Mouse (Mus musculus) hindlimb bud, embryonic 11.5 days (tissue): ENCODE data around the gene Pard3b.
A peak's percentile ranks its signal among the peaks of the same experiment; 100 is the strongest.

Source experiments
- DNase-seq: peaks from one replicate; pipeline ENCODE4 v3.0.0-alpha.2; 2012; ENCODE audit warnings: low read depth, low spot score; ENCODE audit errors: extremely low spot score

Pard3b gene

DNA sequence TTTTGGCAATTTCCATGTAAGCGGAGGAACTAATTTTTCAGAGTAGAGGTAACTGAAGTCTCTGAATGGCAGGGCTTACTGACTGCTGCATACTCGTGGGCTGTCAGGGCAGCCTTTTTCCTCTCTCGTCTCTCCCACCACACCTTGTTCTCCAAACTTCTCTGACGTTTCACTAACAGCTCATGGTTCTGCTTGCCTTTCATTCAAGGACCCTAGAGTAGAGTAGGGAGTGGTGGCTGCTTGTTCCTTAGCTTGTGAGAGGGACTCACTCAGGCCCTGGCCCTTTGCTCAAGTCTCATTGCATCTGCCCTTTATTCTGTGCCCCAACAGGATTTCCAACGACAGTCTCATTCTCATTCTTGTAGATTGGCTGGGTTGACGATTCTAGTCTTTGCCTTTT, 432.0 kb downstream of the Pard3b start:
- DNase-seq = no peak

GRCm38 (mm10) chr1:62071139-62071538, 432.5 kb downstream of the Pard3b start:
- no peak for DNase-seq

DNA sequence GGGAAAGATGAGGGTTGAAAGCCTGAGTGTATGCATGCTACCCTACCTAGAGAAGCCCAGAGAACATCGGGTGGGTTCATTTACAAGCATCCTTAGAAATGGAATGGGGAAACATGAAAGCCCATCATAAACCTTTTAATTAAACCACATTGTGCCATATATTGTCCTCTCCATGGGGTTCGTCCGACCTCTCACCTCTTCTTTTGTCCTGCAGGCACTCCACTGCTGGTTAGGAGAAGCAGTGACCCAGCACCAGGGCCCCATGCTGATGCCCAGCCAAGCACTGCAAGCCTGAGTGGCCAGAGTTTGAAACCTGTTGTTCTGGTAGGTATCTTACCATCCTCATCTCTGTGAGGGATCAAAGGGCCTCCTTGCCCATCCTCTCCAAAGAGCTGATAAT, 437.5 kb downstream of the Pard3b start:
- DNase-seq = no peak

DNA sequence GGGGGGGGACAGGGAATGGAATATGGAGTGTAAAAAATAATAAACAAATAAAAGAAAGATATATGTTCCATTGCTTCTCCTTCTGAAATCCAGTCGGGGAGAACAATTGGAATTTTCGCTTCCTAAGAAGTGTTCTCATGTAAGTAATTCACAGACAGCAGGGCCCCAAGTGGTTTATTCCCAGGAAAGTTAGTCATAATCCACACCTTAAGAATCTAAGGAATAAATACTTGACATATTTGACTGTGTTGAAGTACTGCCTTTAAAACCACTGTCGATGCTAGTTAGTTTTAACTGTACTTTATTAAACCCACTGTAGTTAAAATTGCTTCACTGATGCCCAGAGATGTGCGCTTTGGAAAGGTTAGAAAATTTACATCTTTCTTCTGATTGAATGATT, 442.5 kb downstream of the Pard3b start:
- DNase-seq = no peak

- peak; percentile 37 for DNase-seq
Observed at GRCm38 (mm10) chr1:62085995-62086394, 447.4 kb downstream of the Pard3b start.

GRCm38 (mm10) chr1:62087464-62087863, 448.8 kb downstream of the Pard3b start:
- DNase-seq = no peak

DNA sequence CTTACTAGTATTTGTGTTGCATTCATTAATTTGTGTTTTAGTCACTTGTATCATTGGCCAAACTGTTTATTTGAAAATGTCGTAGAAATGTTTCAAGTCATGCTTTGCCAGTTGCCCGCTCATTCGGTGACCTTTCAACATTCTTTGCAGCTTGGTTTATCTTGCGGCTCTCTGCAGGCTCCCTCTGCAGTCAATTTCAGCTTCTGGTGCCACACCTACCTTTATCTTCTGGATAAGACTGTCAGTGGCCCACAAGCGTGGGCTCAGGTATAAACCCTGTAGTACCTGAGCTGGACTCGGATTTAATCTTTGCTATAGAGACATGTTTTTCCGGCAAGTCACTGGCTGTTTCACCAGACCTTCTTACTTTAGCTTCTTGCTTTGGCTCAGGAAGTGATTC, 456.3 kb downstream of the Pard3b start:
- DNase-seq = no peak

DNA sequence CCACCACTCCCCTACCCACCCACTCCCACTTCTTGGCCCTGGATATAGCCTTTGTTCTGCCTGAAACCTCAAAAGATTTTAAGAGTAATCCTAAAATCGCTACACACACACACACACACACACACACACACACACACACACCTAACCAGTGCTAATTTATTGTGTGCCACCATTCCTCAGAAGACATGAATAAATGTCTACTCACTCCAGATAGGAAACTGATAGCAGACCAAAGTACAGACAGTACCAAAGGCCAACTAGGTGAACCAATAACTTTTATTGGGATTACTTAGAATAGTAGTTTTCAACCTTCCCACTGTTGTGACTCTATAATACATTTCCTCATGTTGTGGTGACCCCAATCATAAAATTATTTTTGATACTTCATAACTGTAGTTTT, 483.8 kb downstream of the Pard3b start:
- no peak for DNase-seq

- DNase-seq = no peak
Observed at GRCm38 (mm10) chr1:62129186-62129585, 490.6 kb downstream of the Pard3b start.

DNA sequence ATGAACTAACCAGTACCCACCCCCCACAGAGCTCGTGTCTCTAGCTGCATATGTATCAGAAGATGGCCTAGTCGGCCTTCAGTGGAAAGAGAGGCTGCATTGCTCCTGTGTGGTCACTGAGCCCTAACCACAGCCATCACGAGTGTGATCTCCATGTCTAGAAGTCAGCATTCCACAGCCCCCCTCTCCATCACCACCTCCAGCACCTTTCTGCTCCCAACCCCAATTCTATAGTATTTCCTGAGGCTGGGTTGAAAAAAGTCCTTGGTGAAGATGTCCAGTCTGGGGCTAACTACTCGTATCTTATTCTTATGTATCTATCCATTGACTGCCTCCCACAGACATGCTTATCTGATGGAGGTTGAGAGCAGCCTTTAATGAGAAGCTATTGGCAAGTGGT, 509.5 kb downstream of the Pard3b start:
- DNase-seq = no peak

GRCm38 (mm10) chr1:62148786-62149185, 510.2 kb downstream of the Pard3b start:
- no peak for DNase-seq

- DNase-seq = no peak
Observed at GRCm38 (mm10) chr1:62155970-62156369, 517.3 kb downstream of the Pard3b start.

DNA sequence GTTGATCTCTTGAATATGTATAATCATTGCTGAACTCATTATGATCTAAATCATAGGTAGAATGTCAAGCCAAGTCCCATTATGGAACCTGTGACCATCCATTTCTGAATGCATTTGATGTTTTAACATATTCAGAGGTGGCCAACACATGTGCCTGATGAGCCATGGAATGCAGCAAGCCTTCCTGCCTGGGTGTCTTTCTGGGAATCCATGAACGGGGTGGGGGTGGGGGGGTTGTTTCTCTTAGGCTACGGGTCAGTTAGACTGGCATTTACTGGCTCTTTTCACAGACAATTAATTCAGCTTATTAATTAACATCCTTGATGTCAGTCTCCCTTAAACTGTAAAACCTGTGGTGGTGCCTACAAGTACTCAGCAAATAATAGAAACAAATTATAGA, 521.0 kb downstream of the Pard3b start:
- DNase-seq = no peak

GRCm38 (mm10) chr1:62175013-62175640, 536.5 kb downstream of the Pard3b start:
- DNase-seq = no peak

DNA sequence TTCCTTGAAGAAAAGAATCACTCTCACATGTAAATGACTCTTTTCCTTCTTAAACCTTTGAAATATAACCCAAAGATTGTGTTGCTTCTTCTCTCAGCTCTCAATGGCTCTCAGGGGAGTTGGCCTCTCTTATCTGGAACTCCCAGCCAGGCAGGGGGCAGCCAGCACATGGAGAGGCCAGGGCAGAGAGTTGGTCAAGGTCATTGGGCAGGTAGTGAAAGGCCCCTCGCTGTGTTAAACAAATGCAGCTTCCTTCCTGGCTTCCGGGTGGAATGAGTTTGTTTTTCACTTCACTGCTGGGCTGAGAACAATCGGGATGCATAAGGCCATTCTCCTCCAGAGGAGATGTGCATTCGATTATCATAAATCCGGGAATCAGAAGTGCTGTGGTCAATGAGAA, 543.0 kb downstream of the Pard3b start:
- no peak for DNase-seq

- no peak for DNase-seq
Observed at GRCm38 (mm10) chr1:62182634-62183033, 544.0 kb downstream of the Pard3b start.

DNA sequence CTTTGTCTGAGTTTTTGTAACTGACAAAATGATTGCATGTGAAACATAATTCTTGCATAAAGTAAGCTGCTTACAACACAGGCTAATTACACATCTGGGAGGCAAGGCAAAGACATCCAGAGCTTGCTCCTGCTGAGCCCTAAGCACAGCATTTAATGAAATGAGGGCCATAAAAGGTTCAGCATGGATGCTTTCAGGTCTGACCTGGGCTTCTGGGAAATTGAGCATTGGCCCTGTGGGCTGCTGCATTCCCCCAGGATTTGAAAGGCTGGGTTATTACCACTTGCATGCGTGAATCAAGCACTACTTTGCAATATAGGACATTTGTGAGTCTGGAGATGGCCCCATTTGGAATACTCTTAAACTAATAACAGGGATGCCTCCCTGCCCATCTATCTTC, 552.2 kb downstream of the Pard3b start:
- DNase-seq = peak; percentile 66

GRCm38 (mm10) chr1:62197515-62197914, 558.9 kb downstream of the Pard3b start:
- no peak for DNase-seq

DNA sequence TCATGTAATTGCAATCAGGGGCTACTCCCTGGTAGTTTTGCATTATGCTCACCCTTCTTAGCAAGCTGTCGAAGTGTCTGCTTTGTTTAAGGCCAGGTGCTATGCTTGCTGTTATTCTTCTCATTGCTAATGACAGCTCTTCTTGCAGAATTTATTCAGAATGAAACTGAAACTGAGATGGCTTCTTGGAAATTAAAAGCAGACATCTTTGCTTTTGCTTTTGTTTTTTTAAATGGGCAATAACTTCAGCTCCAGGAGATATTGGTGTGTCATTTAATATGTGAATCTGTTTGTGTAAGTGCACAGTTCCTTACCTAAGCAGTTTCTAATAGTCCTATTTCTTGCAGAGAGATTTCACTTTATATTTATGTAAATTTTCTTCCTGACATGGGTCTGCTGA, 562.3 kb downstream of the Pard3b start:
- no peak for DNase-seq

DNA sequence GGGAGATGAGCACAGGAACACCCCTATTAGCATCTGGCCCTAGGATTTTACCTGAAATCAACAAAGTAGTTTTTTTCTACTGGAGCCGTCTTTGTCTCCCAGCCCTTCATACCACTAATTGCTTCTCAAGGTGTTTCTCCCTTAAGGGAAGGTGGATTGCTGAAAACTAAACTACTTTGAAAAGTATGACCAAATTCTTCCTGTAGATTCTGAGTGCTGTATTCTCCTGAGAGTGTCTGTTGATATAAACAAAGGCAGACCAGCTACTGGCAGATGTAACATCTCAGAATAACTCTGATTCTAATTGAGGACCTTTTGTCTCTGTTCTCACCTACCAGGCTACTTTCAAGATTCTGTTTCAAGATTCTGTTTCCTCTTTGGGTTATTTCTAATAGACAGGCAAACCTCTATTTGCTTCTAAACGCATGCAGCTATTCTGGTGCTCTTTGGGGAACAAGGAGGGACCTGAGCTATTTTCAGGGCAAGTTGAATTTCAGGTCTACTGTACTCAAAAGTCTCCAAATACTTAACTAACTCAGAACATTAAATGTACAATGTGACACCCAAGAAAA, 563.1 kb downstream of the Pard3b start:
- DNase-seq = no peak

DNA sequence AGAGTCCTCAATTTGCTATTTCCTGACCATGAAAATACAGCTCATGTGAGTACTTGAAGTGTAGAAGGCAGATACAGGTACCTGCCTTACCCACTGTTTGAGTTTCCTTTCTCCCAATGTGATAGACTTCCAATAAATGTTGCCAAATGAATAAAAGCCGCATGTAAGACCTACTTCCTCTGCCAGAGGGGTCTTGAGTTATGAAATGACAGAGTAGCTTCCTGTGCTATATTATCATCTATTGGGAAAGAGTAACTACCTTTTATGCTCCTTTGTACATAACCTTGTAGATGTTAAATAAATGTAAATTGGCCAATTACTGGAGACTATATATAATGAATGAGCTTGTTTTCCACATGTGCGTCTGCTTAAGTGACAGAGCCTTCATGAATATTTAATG, 574.7 kb downstream of the Pard3b start:
- no peak for DNase-seq

DNA sequence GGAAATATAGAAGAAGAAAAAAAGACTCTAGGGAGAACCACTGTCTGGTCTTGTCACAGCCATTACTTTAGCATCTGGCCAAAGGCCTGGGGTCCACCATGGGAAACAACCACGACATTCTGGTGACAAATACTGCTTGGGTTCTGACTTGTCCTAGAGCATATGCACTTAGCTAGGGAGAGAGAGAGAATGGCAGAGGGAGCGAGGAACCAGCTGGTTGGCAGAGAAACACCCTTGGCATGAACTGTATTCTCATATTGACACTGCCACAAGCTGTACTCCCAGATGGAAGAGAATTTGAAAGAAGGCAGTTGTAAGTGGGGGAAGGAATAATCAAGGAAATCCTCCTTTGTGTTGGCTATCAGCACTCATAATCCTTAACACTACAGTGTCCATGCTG, 577.2 kb downstream of the Pard3b start:
- DNase-seq = no peak

DNA sequence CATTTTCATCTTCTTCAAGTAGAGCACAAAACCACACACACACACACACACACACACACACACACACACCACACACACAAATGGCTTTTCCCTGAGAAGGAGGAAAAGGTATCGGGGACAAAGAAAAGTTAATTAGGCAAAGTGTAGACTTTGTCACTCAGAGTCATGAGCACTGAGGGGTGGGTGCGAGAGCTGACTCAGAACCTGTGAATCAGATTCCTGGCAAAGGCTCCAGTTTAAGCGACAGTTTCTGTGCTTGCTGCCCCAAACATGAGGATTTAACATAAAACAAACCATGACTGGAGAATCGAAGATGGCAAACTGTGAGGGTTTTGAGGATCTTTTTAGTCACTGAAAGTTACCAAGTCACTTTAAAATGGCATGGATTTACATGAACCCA, 577.9 kb downstream of the Pard3b start:
- DNase-seq = no peak
